Mouse (Mus musculus): ENCODE results near the gene Kat2b. TPM values are rescaled to one million over a fixed set of nuclear protein-coding genes. Genes with fewer than 3 reads are reported as not detected.
"Not testable (repeated sequence)": the region's sequence is repeated elsewhere in the genome, so short reads cannot be mapped to it uniquely, and the experiment has no call there.

Gene Kat2b
- total RNA-seq, 2 experiments from 2014 or later = 73.5 to 91.5 TPM

GRCm38 (mm10) chr17:53568118-53568517 is 1.5 kb downstream of the Kat2b start:
- DNase-seq = peak; percentile 85 to 87
- intact Hi-C loops (cut with DNase I) = loop anchor here (2.0 to 5.0 kb wide), 4 partner anchors 15 to 91 kb away; partner anchors contain the start of gene Rab5a

GRCm38 (mm10) chr17:53568734-53569386 is 2.2 kb downstream of the Kat2b start:
- DNase-seq = no peak
- intact Hi-C loops (cut with DNase I) = loop anchor here (2.0 to 5.0 kb wide), 4 partner anchors 14 to 92 kb away; partner anchors contain the start of gene Rab5a

- intact Hi-C loops (cut with DNase I) = loop anchor here (2.0 to 5.0 kb wide), 4 partner anchors 13 to 93 kb away; partner anchors contain the start of gene Rab5a
- DNase-seq = peak; percentile 77 to 83
Measured at GRCm38 (mm10) chr17:53569829-53570228, 3.2 kb downstream of the Kat2b start.

- intact Hi-C loops (cut with DNase I) = no loop called here
- DNase-seq = no peak
Measured at GRCm38 (mm10) chr17:53570361-53570875, 3.8 kb downstream of the Kat2b start.

GRCm38 (mm10) chr17:53570932-53571331 is 4.3 kb downstream of the Kat2b start:
- DNase-seq; intact Hi-C loops (cut with DNase I): not testable (repeated sequence)

GRCm38 (mm10) chr17:53573019-53573556 is 6.4 kb downstream of the Kat2b start:
- intact Hi-C loops (cut with DNase I) = no loop called here
- no peak for DNase-seq

- no peak for DNase-seq
- intact Hi-C loops (cut with DNase I) = no loop called here
Measured at GRCm38 (mm10) chr17:53577151-53577550, 10.5 kb downstream of the Kat2b start.

GRCm38 (mm10) chr17:53577754-53578153 is 11.1 kb downstream of the Kat2b start:
- DNase-seq = no peak
- intact Hi-C loops (cut with DNase I) = no loop called here

GRCm38 (mm10) chr17:53578249-53578648 is 11.6 kb downstream of the Kat2b start:
- intact Hi-C loops (cut with DNase I) = no loop called here
- no peak for DNase-seq

- peak in 1 of 2 experiments; percentile 29 for DNase-seq
Measured at GRCm38 (mm10) chr17:53578776-53579175, 12.1 kb downstream of the Kat2b start.

GRCm38 (mm10) chr17:53579612-53580011 is 13.0 kb downstream of the Kat2b start:
- intact Hi-C loops (cut with DNase I) = no loop called here
- no peak for DNase-seq

More at GRCm38 (mm10) chr17:53578776-53579175, 12.1 kb downstream of the Kat2b start:
- intact Hi-C loops (cut with DNase I) = no loop called here

GRCm38 (mm10) chr17:53580237-53580636 is 13.6 kb downstream of the Kat2b start:
- intact Hi-C loops (cut with DNase I) = no loop called here
- no peak for DNase-seq

GRCm38 (mm10) chr17:53582026-53582585 is 15.4 kb downstream of the Kat2b start:
- intact Hi-C loops (cut with DNase I) = loop anchor here (2.0 kb wide), 1 partner anchor 13 kb away; no protein-coding TSS in a partner anchor
- no peak for DNase-seq

GRCm38 (mm10) chr17:53582805-53583204 is 16.1 kb downstream of the Kat2b start:
- intact Hi-C loops (cut with DNase I) = loop anchor here (2.0 kb wide), 1 partner anchor 14 kb away; no protein-coding TSS in a partner anchor
- no peak for DNase-seq

GRCm38 (mm10) chr17:53583846-53584579 is 17.4 kb downstream of the Kat2b start:
- intact Hi-C loops (cut with DNase I) = loop anchor here (2.0 kb wide), 1 partner anchor 15 kb away; no protein-coding TSS in a partner anchor
- no peak for DNase-seq

- DNase-seq = peak; percentile 87 to 93
- intact Hi-C loops (cut with DNase I) = no loop called here
Measured at GRCm38 (mm10) chr17:53587074-53587851, 20.6 kb downstream of the Kat2b start.

GRCm38 (mm10) chr17:53588097-53588855 is 21.6 kb downstream of the Kat2b start:
- intact Hi-C loops (cut with DNase I) = no loop called here
- DNase-seq = no peak

- intact Hi-C loops (cut with DNase I) = no loop called here
- no peak for DNase-seq
Measured at GRCm38 (mm10) chr17:53590110-53590509, 23.4 kb downstream of the Kat2b start.

GRCm38 (mm10) chr17:53591910-53592309 is 25.2 kb downstream of the Kat2b start:
- DNase-seq = no peak
- intact Hi-C loops (cut with DNase I) = no loop called here
